Mouse (Mus musculus) kidney, embryonic 15.5 days (tissue): ENCODE results near the gene Irak4. TPM values are rescaled to one million over a fixed set of nuclear protein-coding genes. Genes with fewer than 3 reads are reported as not detected.

Source experiments
- ATAC-seq: fragments of 200-750 bp; cut with Nextera tagmentation; replicated peaks from 2 replicates; pipeline ENCODE4 v1.8.0; 2017; ENCODE audit warnings: moderate TSS enrichment; ENCODE audit not compliant: low FRiP score
- H3K27ac ChIP-seq: fragments of 300-500 bp; sonication (generic); 2 replicates; pipeline ENCODE4 v1.5.1; 2015; ENCODE audit warnings: mild to moderate bottlenecking, inconsistent platforms
- H3K27me3 ChIP-seq: fragments of 300-500 bp; sonication (generic); 2 replicates; pipeline ENCODE4 v1.6.1; 2015; ENCODE audit warnings: inconsistent platforms
- H3K36me3 ChIP-seq: fragments of 300-500 bp; sonication (generic); 2 replicates; pipeline ENCODE4 v1.6.1; 2015; ENCODE audit warnings: inconsistent platforms
- H3K4me1 ChIP-seq: fragments of 300-500 bp; sonication (generic); 2 replicates; pipeline ENCODE4 v1.6.1; 2015; ENCODE audit warnings: inconsistent platforms
- H3K4me2 ChIP-seq: fragments of 300-500 bp; sonication (generic); 2 replicates; pipeline ENCODE4 v1.6.1; 2015; ENCODE audit warnings: moderate library complexity, mild to moderate bottlenecking, inconsistent platforms
- H3K4me3 ChIP-seq: fragments of 300-500 bp; sonication (generic); replicated peaks from 2 replicates; pipeline ENCODE4 v1.5.1; 2015; ENCODE audit warnings: mild to moderate bottlenecking, inconsistent platforms
- H3K9ac ChIP-seq: fragments of 300-500 bp; sonication (generic); 2 replicates; pipeline ENCODE4 v1.6.1; 2015; ENCODE audit warnings: mild to moderate bottlenecking, inconsistent platforms
- H3K9me3 ChIP-seq: fragments of 300-500 bp; sonication (generic); replicated peaks from 2 replicates; pipeline ENCODE4 v1.6.1; 2016; ENCODE audit warnings: inconsistent platforms
- WGBS: fragments of 180-500 bp; shearing (Covaris S2); methylation state at CpG from one replicate; pipeline ENCODE4 v1.1.7; 2015; ENCODE audit warnings: mixed read lengths; 5-methylcytosine and 5-hydroxymethylcytosine counted together
- polyA plus RNA-seq: library from polyadenylated mRNA; unstranded; fragments of >200 nt; fragmentation: Nextera tagmentation; extraction: Ambion mirVana; gene quantifications from 2 replicates; pipeline ENCODE4 v1.2.1, GENCODE M21; 2015

Irak4 gene
- polyA plus RNA-seq, 1 experiment from 2014 or later = 11.3 TPM

- H3K27ac ChIP-seq = no peak overlapping the region
- no peaks in the 10 kb centered on the region for H3K9me3 ChIP-seq
- WGBS = 91% methylated on average over 6 of the region's 6 CpGs
- ATAC-seq = no peak
- H3K4me1 ChIP-seq = no peaks in the 10 kb centered on the region
- H3K27me3 ChIP-seq = no peaks in the 10 kb centered on the region
- H3K4me3 ChIP-seq = no peak overlapping the region
- no peak overlapping the region for H3K9ac ChIP-seq
- H3K4me2 ChIP-seq = no peak overlapping the region
- H3K36me3 ChIP-seq = peaks cover 32% of the 10 kb centered on the region
Measured at GRCm38 (mm10) chr15:94532956-94533355, 10.5 kb upstream of the Irak4 start.

- Histone ChIP-seq H3K9ac (no peak overlapping the region), H3K9me3 (no peaks in the 10 kb centered on the region), H3K36me3 (peaks cover 34% of the 10 kb centered on the region), H3K4me3 (no peak overlapping the region), H3K27me3 (no peaks in the 10 kb centered on the region), H3K4me2 (no peak overlapping the region), H3K27ac (no peak overlapping the region), H3K4me1 (no peaks in the 10 kb centered on the region)
- no peak for ATAC-seq
- 83% methylated on average over 7 of the region's 7 CpGs for WGBS
Measured at GRCm38 (mm10) chr15:94535521-94535920, 7.9 kb upstream of the Irak4 start.

- H3K36me3 ChIP-seq = 0 out of 2 replicates have a peak, but pooled peaks cover 11% of the 10 kb centered on the region
- H3K27me3 ChIP-seq = no peaks in the 10 kb centered on the region
- H3K4me1 ChIP-seq = peaks cover 9% of the 10 kb centered on the region; the same call in 1 of the 2 replicates
- 89% methylated on average over 3 of the region's 3 CpGs for WGBS
- H3K27ac ChIP-seq = no peak overlapping the region
- no peaks in the 10 kb centered on the region for H3K9me3 ChIP-seq
- no peak overlapping the region for H3K4me3 ChIP-seq
- ATAC-seq = no peak
- no peak overlapping the region for H3K9ac ChIP-seq
- H3K4me2 ChIP-seq = no peak overlapping the region
Measured at GRCm38 (mm10) chr15:94539296-94539695, 4.1 kb upstream of the Irak4 start.

- peaks cover 9% of the 10 kb centered on the region; the same call in 1 of the 2 replicates for H3K4me1 ChIP-seq
- no peaks in the 10 kb centered on the region for H3K9me3 ChIP-seq
- no peaks in the 10 kb centered on the region for H3K27me3 ChIP-seq
- peak; percentile 90 for ATAC-seq
- H3K9ac ChIP-seq = peak overlapping the region; percentile 75
- peak overlapping the region; percentile 89 for H3K4me3 ChIP-seq
- peak overlapping the region; percentile 78 for H3K4me2 ChIP-seq
- WGBS = 10% methylated on average over 22 of the region's 22 CpGs
- H3K27ac ChIP-seq = peak overlapping the region; percentile 91
- H3K36me3 ChIP-seq = 0 out of 2 replicates have a peak, but pooled peaks cover 11% of the 10 kb centered on the region
Measured at GRCm38 (mm10) chr15:94542567-94543408, 655 bp upstream of the Irak4 start.

- H3K9ac ChIP-seq = peak overlapping the region; percentile 75
- H3K9me3 ChIP-seq = no peaks in the 10 kb centered on the region
- peaks cover 7% of the 10 kb centered on the region; the same call in 1 of the 2 replicates for H3K36me3 ChIP-seq
- no peak for ATAC-seq
- WGBS = 41% methylated on average over 9 of the region's 9 CpGs
- H3K4me1 ChIP-seq = peaks cover 9% of the 10 kb centered on the region; the same call in 1 of the 2 replicates
- peak overlapping the region; percentile 89 for H3K4me3 ChIP-seq
- peak overlapping the region; percentile 78 for H3K4me2 ChIP-seq
- peak overlapping the region; percentile 91 for H3K27ac ChIP-seq
- H3K27me3 ChIP-seq = no peaks in the 10 kb centered on the region
Measured at GRCm38 (mm10) chr15:94544052-94544636, 701 bp downstream of the Irak4 start.

- Histone ChIP-seq H3K27ac (no peak overlapping the region), H3K9ac (no peak overlapping the region), H3K4me1 (peaks cover 9% of the 10 kb centered on the region; the same call in 1 of the 2 replicates), H3K27me3 (no peaks in the 10 kb centered on the region), H3K4me2 (no peak overlapping the region), H3K4me3 (no peak overlapping the region), H3K36me3 (peaks cover 11% of the 10 kb centered on the region; the same call in 1 of the 2 replicates), H3K9me3 (no peaks in the 10 kb centered on the region)
- no peak for ATAC-seq
- 85% methylated on average over 4 of the region's 4 CpGs for WGBS
Measured at GRCm38 (mm10) chr15:94544844-94545243, 1.4 kb downstream of the Irak4 start.

- ATAC-seq = no peak
Measured at GRCm38 (mm10) chr15:94553536-94553935, 10.1 kb downstream of the Irak4 start.

GRCm38 (mm10) chr15:94557442-94557841 lies 14.0 kb downstream of the Irak4 start:
- Histone ChIP-seq H3K9ac (no peak overlapping the region), H3K4me1 (no peaks in the 10 kb centered on the region), H3K9me3 (no peaks in the 10 kb centered on the region), H3K36me3 (peaks cover 24% of the 10 kb centered on the region), H3K4me3 (no peak overlapping the region), H3K4me2 (no peak overlapping the region), H3K27me3 (no peaks in the 10 kb centered on the region), H3K27ac (no peak overlapping the region)
- 24% methylated on average over 7 of the region's 7 CpGs for WGBS
- no peak; the same call in 1 of the 2 replicates for ATAC-seq

More at GRCm38 (mm10) chr15:94553536-94553935, 10.1 kb downstream of the Irak4 start:
- Histone ChIP-seq H3K4me1 (no peaks in the 10 kb centered on the region), H3K4me2 (no peak overlapping the region), H3K27me3 (no peaks in the 10 kb centered on the region), H3K27ac (no peak overlapping the region), H3K9ac (no peak overlapping the region), H3K36me3 (peaks cover 40% of the 10 kb centered on the region), H3K9me3 (0 out of 2 replicates have a peak, but pooled peaks cover 4% of the 10 kb centered on the region), H3K4me3 (no peak overlapping the region)
- 92% methylated on average over 9 of the region's 9 CpGs for WGBS

- Histone ChIP-seq H3K27me3 (no peaks in the 10 kb centered on the region), H3K36me3 (peaks cover 18% of the 10 kb centered on the region), H3K4me2 (no peak overlapping the region), H3K4me1 (no peaks in the 10 kb centered on the region), H3K9me3 (no peaks in the 10 kb centered on the region), H3K4me3 (no peak overlapping the region), H3K9ac (no peak overlapping the region), H3K27ac (no peak overlapping the region)
- ATAC-seq = no peak
- 80% methylated on average over 17 of the region's 17 CpGs for WGBS
Measured at GRCm38 (mm10) chr15:94558895-94559656, 15.6 kb downstream of the Irak4 start.

GRCm38 (mm10) chr15:94564909-94565308 lies 21.5 kb downstream of the Irak4 start:
- no peak for ATAC-seq
- Histone ChIP-seq H3K4me2 (no peak overlapping the region), H3K27ac (no peak overlapping the region), H3K9me3 (no peaks in the 10 kb centered on the region), H3K4me1 (no peaks in the 10 kb centered on the region), H3K27me3 (no peaks in the 10 kb centered on the region), H3K36me3 (peaks cover 9% of the 10 kb centered on the region), H3K9ac (no peak overlapping the region), H3K4me3 (no peak overlapping the region)
- WGBS = 86% methylated on average over 2 of the region's 2 CpGs

- H3K27ac ChIP-seq = no peak overlapping the region
- no peak overlapping the region for H3K9ac ChIP-seq
- H3K4me1 ChIP-seq = no peaks in the 10 kb centered on the region
- no peak overlapping the region for H3K4me2 ChIP-seq
- H3K4me3 ChIP-seq = no peak overlapping the region
- peaks cover 9% of the 10 kb centered on the region for H3K36me3 ChIP-seq
- H3K9me3 ChIP-seq = no peaks in the 10 kb centered on the region
- no peak for ATAC-seq
- WGBS = 89% methylated on average over 9 of the region's 9 CpGs
- no peaks in the 10 kb centered on the region for H3K27me3 ChIP-seq
Measured at GRCm38 (mm10) chr15:94565854-94566253, 22.4 kb downstream of the Irak4 start.
